In the genomic region with DNA sequence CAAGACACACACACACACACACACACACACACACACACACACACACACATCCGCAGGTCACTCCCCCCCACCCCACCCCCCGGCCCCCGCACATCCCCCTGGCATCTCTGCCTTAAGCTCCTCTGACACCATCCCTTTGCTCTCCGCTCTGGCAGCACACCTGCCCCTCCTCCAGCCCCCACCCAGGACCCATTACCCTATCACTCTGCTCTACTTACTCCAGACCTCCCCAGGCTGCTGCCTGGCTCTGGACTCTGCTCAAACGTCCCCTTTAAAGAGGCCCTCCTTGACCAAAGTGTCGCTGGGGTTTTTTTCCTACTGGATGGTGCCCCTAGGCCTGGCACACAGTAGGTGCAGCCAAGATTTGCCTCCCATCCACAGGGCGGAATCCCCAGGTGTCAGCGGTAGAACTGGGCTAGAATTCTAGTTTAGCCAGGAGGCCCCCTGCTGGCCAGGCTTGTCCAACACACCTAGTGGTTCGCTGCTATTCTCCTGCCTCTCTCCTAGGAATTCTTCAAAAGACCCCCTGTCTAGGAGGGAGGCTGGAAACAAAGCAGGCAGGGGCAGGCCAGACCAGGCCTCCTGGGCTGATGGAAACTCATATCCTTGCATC, we compare ENCODE assay signal across 8 mouse cellular contexts. TPM values are rescaled to one million over a fixed set of nuclear protein-coding genes. Genes with fewer than 3 reads are reported as not detected.
DNase-seq lines count a peak whose midpoint lies in the region; ATAC-seq lines count a peak whose summit lies in the region.

No protein-coding gene starts in this region.

- H3K27ac ChIP-seq in embryonic facial prominence, embryonic 10.5 days (replicated peaks) = peak overlapping the region; percentile 74
- no peak overlapping the region; the same call in 1 of the 2 replicates for H3K27ac ChIP-seq in heart, embryonic 13.5 days (replicated peaks)

- H3K9ac ChIP-seq in heart, embryonic 13.5 days = no peak overlapping the region

- H3K36me3 ChIP-seq in embryonic facial prominence, embryonic 10.5 days (replicated peaks) = no peaks in the 10 kb centered on the region
- H3K36me3 ChIP-seq in heart, embryonic 13.5 days = no peaks in the 10 kb centered on the region
- no peaks in the 10 kb centered on the region for H3K36me3 ChIP-seq in megakaryocyte, embryonic 14.5 days (replicated peaks; ENCODE audit: low read length)

- peak overlapping the region; percentile 35 for H3K4me2 ChIP-seq in heart, embryonic 13.5 days

- peak; percentile 61 to 76 for DNase-seq in left cerebral cortex, adult 18-20 months (ENCODE audit: low spot score in 2 of 2)
- no peak for DNase-seq in left cerebral cortex, adult 11 months (ENCODE audit: low spot score)
- DNase-seq in adrenal gland, adult 8-10 months = peak; percentile 55
- DNase-seq in embryonic facial prominence, embryonic 10.5 days (ENCODE audit: low spot score) = peak; percentile 81
- peak; percentile 89 for DNase-seq in kidney, postnatal 4 days
- peak; percentile 32 for DNase-seq in spleen, adult 12 weeks (ENCODE audit: low spot score)

- H3K4me3 ChIP-seq in embryonic facial prominence, embryonic 10.5 days = no peak overlapping the region
- no peak overlapping the region for H3K4me3 ChIP-seq in heart, embryonic 13.5 days
- H3K4me3 ChIP-seq in megakaryocyte, embryonic 14.5 days (replicated peaks) = peak overlapping the region; percentile 82

- H3K4me1 ChIP-seq in embryonic facial prominence, embryonic 10.5 days = peaks cover 49% of the 10 kb centered on the region
- H3K4me1 ChIP-seq in heart, embryonic 13.5 days = peaks cover 49% of the 10 kb centered on the region
- H3K4me1 ChIP-seq in megakaryocyte, embryonic 14.5 days = peaks cover 70% of the 10 kb centered on the region

- no peaks in the 10 kb centered on the region for H3K9me3 ChIP-seq in embryonic facial prominence, embryonic 10.5 days
- H3K9me3 ChIP-seq in heart, embryonic 13.5 days = no peaks in the 10 kb centered on the region
- no peaks in the 10 kb centered on the region for H3K9me3 ChIP-seq in megakaryocyte, embryonic 14.5 days

- 20% methylated on average over 9 of the region's 9 CpGs for WGBS in embryonic facial prominence, embryonic 10.5 days
- WGBS in heart, embryonic 13.5 days = 18% methylated on average over 9 of the region's 9 CpGs

- ATAC-seq in heart, embryonic 13.5 days (ENCODE audit: extremely low read depth, insufficient number of reproducible peaks, low FRiP score, low TSS enrichment) = no peak

- H3K27me3 ChIP-seq in embryonic facial prominence, embryonic 10.5 days (replicated peaks; ENCODE audit: low read depth, poor library complexity, severe bottlenecking) = peaks cover 21% of the 10 kb centered on the region
- no peaks in the 10 kb centered on the region for H3K27me3 ChIP-seq in heart, embryonic 13.5 days (replicated peaks)
- peaks cover 6% of the 10 kb centered on the region for H3K27me3 ChIP-seq in megakaryocyte, embryonic 14.5 days (replicated peaks)

RNA-seq across cellular contexts. Expression of a gene that starts 12.9 kb away (rescaled TPM):
- 100 to 1,000 TPM; 103 to 123 TPM for total RNA-seq in left cerebral cortex, adult 18-20 months (2021)
- total RNA-seq in adrenal gland, adult 8-10 months (2022) = 100 to 1,000 TPM; 176 to 243 (median 208) TPM
- 26.8 and 28.1 TPM in 2 replicates for polyA plus RNA-seq in embryonic facial prominence, embryonic 10.5 days (2016; fragmentation: Nextera tagmentation; extraction: Ambion mirVana)
- 39.6 and 43.5 TPM in 2 replicates for polyA plus RNA-seq in heart, embryonic 13.5 days (2015; fragmentation: Nextera tagmentation; extraction: Ambion mirVana)
- 3.8 and 14.9 TPM in 2 replicates for polyA plus RNA-seq in megakaryocyte, embryonic 14.5 days (2012; ENCODE audit: insufficient read depth, low replicate concordance)
